Mouse (Mus musculus) lung, postnatal 0 days (tissue): ENCODE results near the gene Tle3. TPM values are rescaled to one million over a fixed set of nuclear protein-coding genes. Genes with fewer than 3 reads are reported as not detected.
A peak's percentile ranks its signal among the peaks of the same experiment; 100 is the strongest.

Experiments used
- ATAC-seq: fragments of 200-750 bp; cut with Nextera tagmentation; 2 replicates; pipeline ENCODE4 v1.8.0; 2017; ENCODE audit warnings: moderate library complexity
- DNase-seq: peaks from one replicate; pipeline ENCODE4 v3.0.0-alpha.2; 2016; ENCODE audit warnings: low spot score
- H3K27ac ChIP-seq: fragments of 300-500 bp; sonication (generic); 2 replicates; pipeline ENCODE4 v1.5.1; 2014; ENCODE audit warnings: antibody characterized with exemption, mild to moderate bottlenecking, low read length, mixed read lengths
- H3K27me3 ChIP-seq: fragments of 300-500 bp; sonication (generic); replicated peaks from 2 replicates; pipeline ENCODE4 v1.6.1; 2014; ENCODE audit warnings: low read length, mixed read lengths; ENCODE audit not compliant: insufficient read depth
- H3K36me3 ChIP-seq: fragments of 300-500 bp; sonication (generic); 2 replicates; pipeline ENCODE4 v1.6.1; 2014; ENCODE audit warnings: low read length, mixed read lengths; ENCODE audit not compliant: insufficient read depth
- H3K4me1 ChIP-seq: fragments of 300-500 bp; sonication (generic); 2 replicates; pipeline ENCODE4 v1.6.1; 2014; ENCODE audit warnings: antibody characterized with exemption, low read depth, low read length, mixed read lengths; ENCODE audit not compliant: insufficient read depth
- H3K4me2 ChIP-seq: fragments of 300-500 bp; sonication (generic); replicated peaks from 2 replicates; pipeline ENCODE4 v1.6.1; 2014; ENCODE audit warnings: low read depth, mild to moderate bottlenecking, low read length, moderate library complexity, mixed read lengths
- H3K4me3 ChIP-seq: fragments of 300-500 bp; sonication (generic); 2 replicates; pipeline ENCODE4 v1.5.1; 2014; ENCODE audit warnings: low read depth, low read length
- H3K9ac ChIP-seq: fragments of 300-500 bp; sonication (generic); replicated peaks from 2 replicates; pipeline ENCODE4 v1.6.1; 2014; ENCODE audit warnings: low read depth, mild to moderate bottlenecking
- H3K9me3 ChIP-seq: fragments of 300-500 bp; sonication (generic); 2 replicates; pipeline ENCODE4 v1.6.1; 2016; ENCODE audit warnings: low read length, mixed read lengths
- CTCF ChIP-seq: IDR thresholded peaks from 2 replicates; pipeline ENCODE4 v1.5.1; 2016; ENCODE audit warnings: antibody characterized with exemption, mild to moderate bottlenecking
- EP300 ChIP-seq: IDR thresholded peaks from 2 replicates; pipeline ENCODE4 v1.6.1; 2016; ENCODE audit warnings: antibody characterized with exemption, mild to moderate bottlenecking, control low read depth
- whole genome bisulfite sequencing: fragments of 180-500 bp; shearing (Covaris S2); extraction: QIAGEN DNeasy Blood & Tissue Kit; methylation state at CpG from one replicate; pipeline ENCODE4 v1.1.7; 2014; 5-methylcytosine and 5-hydroxymethylcytosine counted together
- polyA plus RNA-seq: library from polyadenylated mRNA; unstranded; fragments of >200 nt; fragmentation: Nextera tagmentation; extraction: Ambion mirVana; gene quantifications from 2 replicates; pipeline ENCODE4 v1.2.1, GENCODE M21; 2015

Tle3 gene
- polyA plus RNA-seq, 1 experiment from 2014 or later = 16.2 TPM

DNA sequence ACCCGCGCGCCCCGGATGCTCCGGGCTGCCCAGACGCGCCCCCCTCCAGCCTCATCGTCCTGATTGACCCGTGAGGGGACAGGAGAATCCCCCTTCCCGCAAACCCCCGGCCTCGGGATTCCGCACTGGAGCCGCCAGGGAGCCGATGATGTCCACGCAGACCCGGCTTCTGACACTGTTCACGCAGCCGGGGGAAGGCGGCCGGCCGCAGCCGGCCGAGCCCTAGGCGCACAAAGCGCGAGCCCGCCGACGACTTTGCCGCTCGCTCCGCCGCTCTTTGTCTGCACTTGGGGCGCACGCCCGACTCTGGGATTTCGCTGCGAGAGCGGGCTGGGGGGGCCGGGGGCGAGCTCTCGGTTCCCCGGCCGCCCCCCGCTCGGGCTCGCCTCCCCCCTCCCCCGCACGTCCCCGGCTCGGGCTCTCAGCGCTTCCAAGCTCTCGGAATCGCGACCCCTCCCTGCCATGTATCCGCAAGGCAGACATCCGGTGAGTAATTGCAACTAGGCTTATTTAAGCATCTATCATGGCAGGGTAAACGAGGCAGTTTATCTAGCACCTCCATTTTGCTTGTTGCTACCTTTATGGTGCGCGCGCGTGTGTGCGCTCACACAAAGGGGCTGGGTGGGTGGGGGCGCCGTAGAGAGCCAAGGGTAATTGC is 939 bp downstream of the Tle3 start:
- H3K27ac ChIP-seq = peak overlapping the region; percentile 91
- H3K4me3 ChIP-seq = peak overlapping the region; percentile 75
- H3K4me2 ChIP-seq = peak overlapping the region; percentile 99
- peak; percentile 50 for TF ChIP-seq CTCF
- TF ChIP-seq EP300 = no peak
- no peaks in the 10 kb centered on the region for H3K36me3 ChIP-seq
- ATAC-seq (no peak), DNase-seq (peak; percentile 85)
- WGBS = under 1% methylated on average over 55 of the region's 66 CpGs
- peak overlapping the region; percentile 79 for H3K9ac ChIP-seq
- H3K9me3 ChIP-seq = no peaks in the 10 kb centered on the region
- peaks cover 37% of the 10 kb centered on the region for H3K4me1 ChIP-seq
- no peaks in the 10 kb centered on the region for H3K27me3 ChIP-seq

- DNase-seq = no peak
- WGBS = 0% methylated on average over 22 of the region's 23 CpGs
Measured at GRCm38 (mm10) chr9:61373634-61373941, 1.4 kb downstream of the Tle3 start.

GRCm38 (mm10) chr9:61373942-61374900 is 2.1 kb downstream of the Tle3 start:
- H3K4me1 ChIP-seq = peaks cover 29% of the 10 kb centered on the region
- peak; percentile 63 for DNase-seq
- TF ChIP-seq CTCF (peak; percentile 42), EP300 (no peak)

More at GRCm38 (mm10) chr9:61373634-61373941, 1.4 kb downstream of the Tle3 start:
- Histone ChIP-seq H3K36me3 (no peaks in the 10 kb centered on the region), H3K9me3 (no peaks in the 10 kb centered on the region), H3K27ac (peak overlapping the region; percentile 91), H3K4me1 (peaks cover 35% of the 10 kb centered on the region), H3K9ac (peak overlapping the region; percentile 79), H3K4me2 (peak overlapping the region; percentile 99), H3K4me3 (peak overlapping the region; percentile 75), H3K27me3 (no peaks in the 10 kb centered on the region)
- ATAC-seq = no peak
- TF ChIP-seq EP300 = no peak
- no peak for TF ChIP-seq CTCF

GRCm38 (mm10) chr9:61375002-61375401 is 2.8 kb downstream of the Tle3 start:
- H3K4me3 ChIP-seq = peak overlapping the region; percentile 75
- H3K4me1 ChIP-seq = peaks cover 32% of the 10 kb centered on the region
- H3K4me2 ChIP-seq = peak overlapping the region; percentile 99
- TF ChIP-seq CTCF = no peak
- no peak for TF ChIP-seq EP300
- WGBS = 48% methylated on average over 5 of the region's 5 CpGs
- H3K9ac ChIP-seq = no peak overlapping the region
- ATAC-seq (no peak), DNase-seq (no peak)
- H3K36me3 ChIP-seq = no peaks in the 10 kb centered on the region
- H3K27ac ChIP-seq = no peak overlapping the region
- no peaks in the 10 kb centered on the region for H3K9me3 ChIP-seq
- H3K27me3 ChIP-seq = no peaks in the 10 kb centered on the region

More at GRCm38 (mm10) chr9:61373942-61374900, 2.1 kb downstream of the Tle3 start:
- Histone ChIP-seq H3K9me3 (no peaks in the 10 kb centered on the region), H3K36me3 (no peaks in the 10 kb centered on the region), H3K27me3 (no peaks in the 10 kb centered on the region), H3K27ac (peak overlapping the region; percentile 91), H3K9ac (peak overlapping the region; percentile 79), H3K4me3 (peak overlapping the region; percentile 75), H3K4me2 (peak overlapping the region; percentile 99)
- no peak for ATAC-seq
- WGBS = 6% methylated on average over 49 of the region's 51 CpGs

- no peak for ATAC-seq
- peak overlapping the region; percentile 17; the same call in 1 of the 2 replicates for H3K4me2 ChIP-seq
- H3K27ac ChIP-seq = no peak overlapping the region
- no peak for DNase-seq
- peaks cover 32% of the 10 kb centered on the region for H3K4me1 ChIP-seq
- no peaks in the 10 kb centered on the region for H3K27me3 ChIP-seq
- H3K9ac ChIP-seq = no peak overlapping the region
- H3K4me3 ChIP-seq = no peak overlapping the region
- H3K36me3 ChIP-seq = no peaks in the 10 kb centered on the region
- TF ChIP-seq EP300 = no peak
- H3K9me3 ChIP-seq = no peaks in the 10 kb centered on the region
- 50% methylated on average over 11 of the region's 11 CpGs for WGBS
Measured at GRCm38 (mm10) chr9:61375802-61376561, 3.8 kb downstream of the Tle3 start.

- Histone ChIP-seq H3K27me3 (no peaks in the 10 kb centered on the region), H3K4me1 (peaks cover 31% of the 10 kb centered on the region), H3K27ac (no peak overlapping the region), H3K4me3 (no peak overlapping the region), H3K4me2 (no peak overlapping the region), H3K36me3 (no peaks in the 10 kb centered on the region), H3K9ac (no peak overlapping the region), H3K9me3 (no peaks in the 10 kb centered on the region)
- DNase-seq = no peak
- WGBS = 75% methylated on average over 3 of the region's 3 CpGs
- TF ChIP-seq CTCF (no peak), EP300 (no peak)
- no peak for ATAC-seq
Measured at GRCm38 (mm10) chr9:61376650-61377049, 4.5 kb downstream of the Tle3 start.
